Mouse (Mus musculus) hindbrain, embryonic 16.5 days (tissue): ENCODE measurements around the gene Pxn. TPM values are rescaled to one million over a fixed set of nuclear protein-coding genes. Genes with fewer than 3 reads are reported as not detected.

ENCODE experiments used
- ATAC-seq: fragments of 200-750 bp; cut with Nextera tagmentation; 2 replicates; pipeline ENCODE4 v1.8.0; 2017; ENCODE audit warnings: moderate TSS enrichment, moderate library complexity
- H3K27ac ChIP-seq: fragments of 300-500 bp; sonication (generic); 2 replicates; pipeline ENCODE4 v1.5.1; 2014; ENCODE audit warnings: low read depth, mild to moderate bottlenecking, control low read depth, low read length, moderate library complexity
- H3K27me3 ChIP-seq: fragments of 300-500 bp; sonication (generic); replicated peaks from 2 replicates; pipeline ENCODE4 v1.6.1; 2014; ENCODE audit warnings: low read length; ENCODE audit not compliant: control insufficient read depth, insufficient read depth
- H3K36me3 ChIP-seq: fragments of 300-500 bp; sonication (generic); 2 replicates; pipeline ENCODE4 v1.6.1; 2014; ENCODE audit warnings: mild to moderate bottlenecking, low read length, moderate library complexity, mixed read lengths; ENCODE audit not compliant: control insufficient read depth, insufficient read depth
- H3K4me1 ChIP-seq: fragments of 300-500 bp; sonication (generic); 2 replicates; pipeline ENCODE4 v1.6.1; 2014; ENCODE audit warnings: low read depth, low read length; ENCODE audit not compliant: control insufficient read depth, insufficient read depth
- H3K4me2 ChIP-seq: fragments of 300-500 bp; sonication (generic); 2 replicates; pipeline ENCODE4 v1.6.1; 2014; ENCODE audit warnings: mild to moderate bottlenecking, low read length, control low read depth, moderate library complexity
- H3K4me3 ChIP-seq: fragments of 300-500 bp; sonication (generic); 2 replicates; pipeline ENCODE4 v1.5.1; 2014; ENCODE audit warnings: mild to moderate bottlenecking, low read length, control low read depth, moderate library complexity
- H3K9ac ChIP-seq: fragments of 300-500 bp; sonication (generic); 2 replicates; pipeline ENCODE4 v1.6.1; 2014; ENCODE audit warnings: low read depth, mild to moderate bottlenecking, control low read depth, low read length, moderate library complexity
- H3K9me3 ChIP-seq: fragments of 300-500 bp; sonication (generic); 2 replicates; pipeline ENCODE4 v1.6.1; 2014; ENCODE audit warnings: mild to moderate bottlenecking, low read length, moderate library complexity; ENCODE audit not compliant: control insufficient read depth
- WGBS: fragments of 180-500 bp; shearing (Covaris S2); extraction: QIAGEN DNeasy Blood & Tissue Kit; methylation state at CpG from one replicate; pipeline ENCODE4 v1.1.7; 2014; 5-methylcytosine and 5-hydroxymethylcytosine counted together
- polyA plus RNA-seq: library from polyadenylated mRNA; unstranded; fragments of >200 nt; fragmentation: Nextera tagmentation; extraction: Ambion mirVana; gene quantifications from 2 replicates; pipeline ENCODE4 v1.2.1, GENCODE M21; 2015

Pxn gene
- polyA plus RNA-seq = 19.1 and 23.9 TPM in 2 replicates

GRCm38 (mm10) chr5:115506454-115507201, at the start of gene Pxn:
TSS of gene Pxn (plus strand) at chr5:115506676.
- Histone ChIP-seq H3K36me3 (no peaks in the 10 kb centered on the region), H3K27ac (peak within 1 kb of the TSS; percentile 59; the same call in 1 of the 2 replicates), H3K27me3 (no peaks in the 10 kb centered on the region), H3K4me1 (peaks cover 31% of the 10 kb centered on the region), H3K4me2 (peak within 1 kb of the TSS; percentile 72), H3K9me3 (no peaks in the 10 kb centered on the region), H3K4me3 (peak within 1 kb of the TSS; percentile 92), H3K9ac (peak within 1 kb of the TSS; percentile 86)
- 0% methylated on average over 49 of the region's 74 CpGs for WGBS
- peak; percentile 71 for ATAC-seq

GRCm38 (mm10) chr5:115458918-115459317, 47.6 kb upstream of the Pxn start:
- H3K9ac ChIP-seq = no peak overlapping the region
- no peak for ATAC-seq

GRCm38 (mm10) chr5:115464408-115465115, 41.9 kb upstream of the Pxn start:
- Histone ChIP-seq H3K27ac (no peak overlapping the region), H3K4me2 (no peak overlapping the region), H3K9ac (no peak overlapping the region), H3K4me3 (no peak overlapping the region), H3K4me1 (no peaks in the 10 kb centered on the region), H3K36me3 (no peaks in the 10 kb centered on the region), H3K27me3 (no peaks in the 10 kb centered on the region), H3K9me3 (no peaks in the 10 kb centered on the region)
- ATAC-seq = no peak
- WGBS = 83% methylated on average over 18 of the region's 18 CpGs

More at GRCm38 (mm10) chr5:115458918-115459317, 47.6 kb upstream of the Pxn start:
- Histone ChIP-seq H3K36me3 (peaks cover 7% of the 10 kb centered on the region), H3K27me3 (no peaks in the 10 kb centered on the region), H3K4me1 (no peaks in the 10 kb centered on the region), H3K9me3 (no peaks in the 10 kb centered on the region), H3K27ac (no peak overlapping the region), H3K4me2 (no peak overlapping the region), H3K4me3 (no peak overlapping the region)
- WGBS = 70% methylated on average over 13 of the region's 13 CpGs

GRCm38 (mm10) chr5:115465642-115466420, 40.6 kb upstream of the Pxn start, which contains the start of gene Pla2g1b:
TSS of gene Pla2g1b (plus strand) at chr5:115466262.
- Histone ChIP-seq H3K9me3 (no peaks in the 10 kb centered on the region), H3K4me3 (no peak within 1 kb of the TSS), H3K9ac (no peak within 1 kb of the TSS), H3K4me2 (no peak within 1 kb of the TSS), H3K27ac (no peak within 1 kb of the TSS), H3K36me3 (no peaks in the 10 kb centered on the region), H3K27me3 (no peaks in the 10 kb centered on the region), H3K4me1 (no peaks in the 10 kb centered on the region)
- 52% methylated on average over 9 of the region's 9 CpGs for WGBS
- no peak for ATAC-seq

- Histone ChIP-seq H3K4me3 (no peak overlapping the region), H3K27me3 (no peaks in the 10 kb centered on the region), H3K27ac (no peak overlapping the region), H3K4me2 (no peak overlapping the region), H3K36me3 (no peaks in the 10 kb centered on the region), H3K9me3 (no peaks in the 10 kb centered on the region), H3K4me1 (no peaks in the 10 kb centered on the region), H3K9ac (no peak overlapping the region)
- ATAC-seq = no peak
- WGBS = 73% methylated on average over 6 of the region's 6 CpGs
Observed at GRCm38 (mm10) chr5:115469791-115470190, 36.7 kb upstream of the Pxn start.

- H3K4me2 ChIP-seq = peak overlapping the region; percentile 24
- WGBS = 33% methylated on average over 20 of the region's 20 CpGs
Observed at GRCm38 (mm10) chr5:115470766-115471531, 35.5 kb upstream of the Pxn start.

GRCm38 (mm10) chr5:115473191-115473590, 33.3 kb upstream of the Pxn start:
- Histone ChIP-seq H3K9ac (no peak overlapping the region), H3K27me3 (no peaks in the 10 kb centered on the region), H3K27ac (no peak overlapping the region), H3K4me2 (no peak overlapping the region), H3K4me3 (no peak overlapping the region), H3K9me3 (no peaks in the 10 kb centered on the region), H3K4me1 (peaks cover 4% of the 10 kb centered on the region), H3K36me3 (no peaks in the 10 kb centered on the region)
- 72% methylated on average over 10 of the region's 10 CpGs for WGBS
- ATAC-seq = no peak

More at GRCm38 (mm10) chr5:115470766-115471531, 35.5 kb upstream of the Pxn start:
- 0 out of 2 replicates have a peak, but pooled peaks have one; percentile 37 for ATAC-seq
- H3K27ac ChIP-seq = no peak overlapping the region
- peaks cover 4% of the 10 kb centered on the region for H3K4me1 ChIP-seq
- no peaks in the 10 kb centered on the region for H3K9me3 ChIP-seq
- H3K36me3 ChIP-seq = no peaks in the 10 kb centered on the region
- no peak overlapping the region for H3K4me3 ChIP-seq
- H3K27me3 ChIP-seq = no peaks in the 10 kb centered on the region
- no peak overlapping the region for H3K9ac ChIP-seq

- ATAC-seq = no peak
- H3K36me3 ChIP-seq = no peaks in the 10 kb centered on the region
- no peak overlapping the region for H3K27ac ChIP-seq
- no peaks in the 10 kb centered on the region for H3K27me3 ChIP-seq
- no peak overlapping the region for H3K4me2 ChIP-seq
- H3K4me1 ChIP-seq = peaks cover 4% of the 10 kb centered on the region
- no peaks in the 10 kb centered on the region for H3K9me3 ChIP-seq
- H3K9ac ChIP-seq = no peak overlapping the region
- 75% methylated on average over 22 of the region's 22 CpGs for WGBS
- no peak overlapping the region for H3K4me3 ChIP-seq
Observed at GRCm38 (mm10) chr5:115474174-115474828, 32.2 kb upstream of the Pxn start.
